Mouse (Mus musculus) liver, adult 2 months (tissue): ENCODE data around the gene Ppp3ca. TPM values are rescaled to one million over a fixed set of nuclear protein-coding genes. Genes with fewer than 3 reads are reported as not detected.
A peak's percentile ranks its signal among the peaks of the same experiment; 100 is the strongest.

ENCODE experiments used
- DNase-seq: peaks from one replicate; pipeline ENCODE4 v3.0.0-alpha.2; 2011; ENCODE audit warnings: low read depth, low spot score; ENCODE audit errors: extremely low read depth
- H3K27ac ChIP-seq: fragments of 200-500 bp; replicated peaks from 2 replicates; pipeline ENCODE4 v1.5.1; 2012; ENCODE audit warnings: low read depth, mild to moderate bottlenecking, control low read depth, inconsistent platforms, low read length; ENCODE audit not compliant: insufficient read depth
- H3K27me3 ChIP-seq: fragments of 200-500 bp; 2 replicates; pipeline ENCODE4 v1.6.1; 2012; ENCODE audit warnings: mild to moderate bottlenecking, moderate library complexity, low read length, inconsistent platforms; ENCODE audit not compliant: control insufficient read depth, insufficient read depth
- H3K36me3 ChIP-seq: fragments of 200-500 bp; 2 replicates; pipeline ENCODE4 v1.6.1; 2012; ENCODE audit warnings: low read length, inconsistent platforms; ENCODE audit not compliant: control insufficient read depth, insufficient read depth
- H3K4me1 ChIP-seq: fragments of 200-500 bp; 2 replicates; pipeline ENCODE4 v1.6.1; 2011; ENCODE audit warnings: low read length; ENCODE audit not compliant: control insufficient read depth, insufficient read depth
- H3K4me3 ChIP-seq: fragments of 200-500 bp; 2 replicates; pipeline ENCODE4 v1.5.1; 2011; ENCODE audit warnings: low read depth, mild to moderate bottlenecking, control low read depth, low read length, moderate library complexity; ENCODE audit not compliant: insufficient read depth
- H3K79me2 ChIP-seq: fragments of 200-500 bp; 2 replicates; pipeline ENCODE4 v1.6.1; 2012; ENCODE audit warnings: inconsistent platforms, mild to moderate bottlenecking, low read length, moderate library complexity; ENCODE audit not compliant: control insufficient read depth, insufficient read depth
- H3K9ac ChIP-seq: fragments of 200-500 bp; 2 replicates; pipeline ENCODE4 v1.6.1; 2012; ENCODE audit warnings: low read depth, mild to moderate bottlenecking, control low read depth, inconsistent platforms, low read length
- CTCF ChIP-seq: fragments of 200-500 bp; IDR thresholded peaks from 2 replicates; pipeline ENCODE4 v1.5.1; 2011; ENCODE audit warnings: low read depth, low read length, control low read depth
- POLR2A ChIP-seq: fragments of 200-500 bp; IDR thresholded peaks from 2 replicates; pipeline ENCODE4 v1.6.1; 2011; ENCODE audit warnings: low read length, control low read depth; ENCODE audit not compliant: insufficient read depth; ENCODE audit errors: extremely low read depth
- WGBS: fragments of 180-500 bp; shearing (Covaris S2); methylation state at CpG from one replicate; pipeline ENCODE4 v1.1.7; 2018; 5-methylcytosine and 5-hydroxymethylcytosine counted together
- polyA plus RNA-seq: library from polyadenylated mRNA; depleted of rRNA; stranded (reverse); fragments of >200 nt; gene quantifications from 2 replicates; pipeline ENCODE4 v1.2.3, GENCODE M21; 2012
- total RNA-seq: library from RNA; depleted of rRNA; stranded (reverse); fragments of >200 nt; gene quantifications from 2 replicates; pipeline ENCODE4 v1.2.3, GENCODE M21; 2014

Ppp3ca gene
- total and polyA plus RNA-seq, 2 experiments, result 9.8 to 23.0 TPM

- peak; percentile 25 for DNase-seq
- WGBS, result 49% methylated on average over 10 of the region's 10 CpGs
- Histone ChIP-seq H3K4me3 (no peak overlapping the region), H3K4me1 (peaks cover 10% of the 10 kb centered on the region), H3K27ac (no peak overlapping the region), H3K27me3 (no peaks in the 10 kb centered on the region), H3K36me3 (no peaks in the 10 kb centered on the region), H3K9ac (no peak overlapping the region), H3K79me2 (peaks cover 21% of the 10 kb centered on the region)
- no peak for TF ChIP-seq POLR2A
- TF ChIP-seq CTCF, result no peak
Measured at GRCm38 (mm10) chr3:136710310-136710906, 40.5 kb downstream of the Ppp3ca start.

GRCm38 (mm10) chr3:136714307-136715039 is 44.5 kb downstream of the Ppp3ca start:
- Histone ChIP-seq H3K79me2 (peaks cover 30% of the 10 kb centered on the region), H3K9ac (no peak overlapping the region), H3K27me3 (no peaks in the 10 kb centered on the region), H3K36me3 (no peaks in the 10 kb centered on the region), H3K4me1 (peaks cover 4% of the 10 kb centered on the region; the same call in 1 of the 2 replicates), H3K4me3 (no peak overlapping the region), H3K27ac (no peak overlapping the region)
- TF ChIP-seq CTCF, result no peak
- TF ChIP-seq POLR2A, result no peak
- DNase-seq, result no peak
- 99% methylated on average over 4 of the region's 4 CpGs for WGBS

- H3K27ac ChIP-seq, result no peak overlapping the region
- TF ChIP-seq POLR2A (no peak), CTCF (no peak)
- no peak overlapping the region for H3K4me3 ChIP-seq
- DNase-seq, result no peak
- H3K9ac ChIP-seq, result no peak overlapping the region
- WGBS, result 69% methylated on average over 6 of the region's 6 CpGs
- H3K27me3 ChIP-seq, result no peaks in the 10 kb centered on the region
- H3K79me2 ChIP-seq, result peaks cover 34% of the 10 kb centered on the region
- H3K36me3 ChIP-seq, result no peaks in the 10 kb centered on the region
- H3K4me1 ChIP-seq, result no peaks in the 10 kb centered on the region
Measured at GRCm38 (mm10) chr3:136716247-136716646, 46.3 kb downstream of the Ppp3ca start.

GRCm38 (mm10) chr3:136718412-136718811 is 48.5 kb downstream of the Ppp3ca start:
- Histone ChIP-seq H3K79me2 (peaks cover 40% of the 10 kb centered on the region), H3K27me3 (no peaks in the 10 kb centered on the region), H3K4me3 (no peak overlapping the region), H3K4me1 (no peaks in the 10 kb centered on the region), H3K36me3 (no peaks in the 10 kb centered on the region), H3K27ac (no peak overlapping the region), H3K9ac (no peak overlapping the region)
- 95% methylated on average over 5 of the region's 5 CpGs for WGBS
- DNase-seq, result no peak
- no peak for TF ChIP-seq CTCF
- no peak for TF ChIP-seq POLR2A

- Histone ChIP-seq H3K27me3 (no peaks in the 10 kb centered on the region), H3K79me2 (peaks cover 39% of the 10 kb centered on the region; the same call in 1 of the 2 replicates), H3K4me1 (peaks cover 5% of the 10 kb centered on the region), H3K9ac (no peak overlapping the region), H3K4me3 (no peak overlapping the region), H3K36me3 (no peaks in the 10 kb centered on the region), H3K27ac (no peak overlapping the region)
- TF ChIP-seq CTCF (no peak), POLR2A (no peak)
- WGBS, result 94% methylated on average over 4 of the region's 4 CpGs
- no peak for DNase-seq
Measured at GRCm38 (mm10) chr3:136721241-136721640, 51.3 kb downstream of the Ppp3ca start.

GRCm38 (mm10) chr3:136721804-136722427 is 52.0 kb downstream of the Ppp3ca start:
- peaks cover 5% of the 10 kb centered on the region for H3K4me1 ChIP-seq
- H3K36me3 ChIP-seq, result no peaks in the 10 kb centered on the region
- no peaks in the 10 kb centered on the region for H3K27me3 ChIP-seq
- TF ChIP-seq POLR2A, result no peak
- no peak for TF ChIP-seq CTCF
- H3K27ac ChIP-seq, result no peak overlapping the region
- peaks cover 37% of the 10 kb centered on the region; the same call in 1 of the 2 replicates for H3K79me2 ChIP-seq
- no peak overlapping the region for H3K9ac ChIP-seq
- no peak for DNase-seq
- no peak overlapping the region for H3K4me3 ChIP-seq
- WGBS, result 95% methylated on average over 4 of the region's 4 CpGs
